Comparison of ENCODE assay signal across 23 mouse cellular contexts in the genomic region with DNA sequence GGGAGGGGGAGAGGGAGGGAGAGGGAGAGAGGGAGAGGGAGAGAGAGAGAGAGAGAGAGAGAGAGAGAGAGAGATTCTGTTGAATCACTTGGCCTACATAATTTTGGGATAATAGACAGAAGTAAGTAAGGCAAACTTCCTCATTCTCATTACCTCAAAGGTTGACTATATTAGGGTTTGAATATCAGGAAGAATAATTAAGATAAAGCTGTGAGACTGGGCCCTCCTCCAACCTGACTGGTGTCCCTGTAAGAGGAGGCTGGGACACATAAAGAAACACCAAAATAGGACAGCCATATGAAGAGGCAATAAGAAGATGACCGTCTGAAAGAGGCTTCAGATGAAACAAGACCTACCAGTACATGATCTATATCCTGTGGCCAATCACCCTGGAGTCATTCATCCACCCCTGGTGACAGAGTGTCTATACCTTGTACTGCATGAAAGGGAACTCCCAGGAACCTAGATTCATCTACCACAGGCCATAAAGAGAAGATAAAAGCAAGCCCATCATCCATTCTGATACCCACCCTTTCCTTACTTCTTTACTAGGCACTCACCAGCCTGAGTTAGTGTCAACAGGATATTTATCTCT.
"Had no signal": no experiment of that assay in that cellular context is flagged by ENCODE, and none has a peak within 500 bp of the region (broad histone marks: within the 10 kb centered on the region; RNA-seq: fewer than 3 reads in every experiment).

No protein-coding gene starts in this region.

- H3K27me3 ChIP-seq: limb, embryonic 12.5 days; limb, embryonic 15.5 days; lung, embryonic 15.5 days; midbrain, embryonic 15.5 days; neural tube, embryonic 12.5 days; neural tube, embryonic 15.5 days had no signal

- H3K27ac ChIP-seq: limb, embryonic 12.5 days; limb, embryonic 15.5 days; liver, embryonic 14.5 days; lung, embryonic 15.5 days; midbrain, embryonic 10.5 days; midbrain, embryonic 15.5 days; neural tube, embryonic 12.5 days; neural tube, embryonic 15.5 days; stomach, postnatal 0 days had no signal

- DNase-seq: kidney, adult 11 months; kidney, adult 9 months; kidney, postnatal 14 days; kidney, postnatal 4 days; left cerebral cortex, postnatal 4 days; lung, adult 18-20 months; lung, postnatal 10 days; lung, postnatal 36 days; right cerebral cortex, postnatal 14 days; right cerebral cortex, postnatal 4 days; thymus, adult 2 months; thymus, postnatal 14 days; thymus, postnatal 4 days had no signal

- H3K9ac ChIP-seq: limb, embryonic 12.5 days; limb, embryonic 15.5 days; liver, embryonic 14.5 days; lung, embryonic 15.5 days; midbrain, embryonic 15.5 days; neural tube, embryonic 12.5 days; neural tube, embryonic 15.5 days had no signal

- H3K4me1 ChIP-seq: limb, embryonic 12.5 days; limb, embryonic 15.5 days; lung, embryonic 15.5 days; midbrain, embryonic 10.5 days; midbrain, embryonic 15.5 days; neural tube, embryonic 12.5 days; neural tube, embryonic 15.5 days had no signal

- H3K4me2 ChIP-seq: limb, embryonic 12.5 days; limb, embryonic 15.5 days; liver, embryonic 11.5 days; lung, embryonic 15.5 days; midbrain, embryonic 15.5 days; neural tube, embryonic 12.5 days; neural tube, embryonic 15.5 days had no signal

- H3K36me3 ChIP-seq: limb, embryonic 12.5 days; limb, embryonic 15.5 days; lung, embryonic 15.5 days; midbrain, embryonic 10.5 days; midbrain, embryonic 15.5 days; neural tube, embryonic 12.5 days; neural tube, embryonic 15.5 days had no signal

- H3K4me3 ChIP-seq: limb, embryonic 12.5 days; limb, embryonic 15.5 days; lung, embryonic 15.5 days; midbrain, embryonic 10.5 days; midbrain, embryonic 15.5 days; neural tube, embryonic 12.5 days; neural tube, embryonic 15.5 days had no signal

- H3K9me3 ChIP-seq: limb, embryonic 12.5 days; limb, embryonic 15.5 days; lung, embryonic 15.5 days; midbrain, embryonic 10.5 days; midbrain, embryonic 15.5 days; neural tube, embryonic 12.5 days; neural tube, embryonic 15.5 days had no signal

- ATAC-seq: midbrain, embryonic 15.5 days had no signal
